Comparison of ENCODE assay signal across 8 mouse cellular contexts in the genomic region with DNA sequence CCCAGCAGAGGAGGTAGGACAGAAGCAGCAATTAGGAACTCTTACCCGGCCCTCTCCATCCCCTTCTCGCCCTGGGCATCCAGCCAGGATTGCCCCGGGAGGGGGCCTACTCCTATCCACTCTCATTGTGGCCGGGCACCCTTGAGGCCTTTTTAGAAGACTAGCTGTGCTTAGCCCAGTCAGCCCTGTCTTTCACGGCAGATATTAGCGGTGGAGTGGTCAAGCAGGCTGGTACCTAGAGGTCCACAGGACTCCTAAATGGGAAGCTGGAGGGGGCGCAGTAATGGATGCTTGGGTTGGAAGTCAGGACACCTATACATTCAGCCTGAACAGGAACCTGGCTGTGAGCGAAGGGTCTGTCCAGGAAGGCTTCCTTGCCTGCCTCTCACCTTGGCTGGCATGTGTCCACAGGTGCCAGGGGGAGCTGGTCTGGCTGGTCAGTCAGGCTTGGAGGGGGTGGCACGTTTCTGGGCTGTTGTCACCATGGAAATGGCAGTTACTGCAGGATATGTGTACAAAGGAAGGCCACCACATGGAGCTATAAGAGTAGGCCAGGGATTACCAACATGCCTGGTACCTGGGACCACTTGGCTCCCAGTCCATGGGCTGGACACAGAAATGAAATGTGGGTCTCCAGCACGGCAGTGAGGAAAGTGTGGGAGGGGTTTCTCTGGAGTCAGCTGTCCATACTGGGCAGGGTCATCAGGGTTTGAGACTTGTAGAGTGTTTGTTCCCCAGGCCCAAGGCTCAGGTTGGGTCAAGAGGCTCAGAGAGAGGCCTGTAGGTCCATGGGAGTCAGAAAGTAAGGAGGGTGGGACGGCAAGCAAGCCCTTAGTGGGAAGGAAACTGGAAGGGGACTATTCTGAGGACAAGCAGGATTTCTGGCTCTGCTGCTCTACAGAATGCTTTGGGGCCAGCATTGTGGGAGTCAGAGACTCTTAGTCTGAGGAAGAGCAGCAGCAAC. TPM values are rescaled to one million over a fixed set of nuclear protein-coding genes. Genes with fewer than 3 reads are reported as not detected.
A peak's percentile ranks its signal among the peaks of the same experiment; 100 is the strongest.
DNase-seq lines count a peak whose midpoint lies in the region; ATAC-seq and TF ChIP-seq lines count a peak whose summit lies in the region.

No protein-coding gene starts in this region.

- H3K36me3 ChIP-seq in heart, postnatal 0 days (replicated peaks; ENCODE audit: control insufficient read depth, insufficient read depth, low read length): peaks cover 39% of the 10 kb centered on the region
- H3K36me3 ChIP-seq in limb, embryonic 10.5 days: peaks cover 49% of the 10 kb centered on the region
- peaks cover 26% of the 10 kb centered on the region for H3K36me3 ChIP-seq in midbrain, embryonic 16.5 days (ENCODE audit: control insufficient read depth, insufficient read depth, low read length)

- no peak for TF ChIP-seq EP300 in heart, postnatal 0 days (IDR thresholded peaks at IDR 0.05; ENCODE audit: low read depth)

- TF ChIP-seq CTCF in heart, postnatal 0 days (IDR thresholded peaks at IDR 0.05; ENCODE audit: low read depth): no peak

- peak overlapping the region; percentile 88 for H3K4me3 ChIP-seq in heart, postnatal 0 days (ENCODE audit: low read depth, low read length)
- peak overlapping the region; percentile 60 for H3K4me3 ChIP-seq in limb, embryonic 10.5 days
- H3K4me3 ChIP-seq in midbrain, embryonic 16.5 days (ENCODE audit: low read depth, low read length): peak overlapping the region; percentile 51

- peak overlapping the region; percentile 98 for H3K27ac ChIP-seq in heart, postnatal 0 days (ENCODE audit: low read depth)
- H3K27ac ChIP-seq in limb, embryonic 10.5 days: peak overlapping the region; percentile 68
- peak overlapping the region; percentile 83 for H3K27ac ChIP-seq in midbrain, embryonic 16.5 days (ENCODE audit: low read length)

- peak overlapping the region; percentile 26 for H3K9ac ChIP-seq in heart, postnatal 0 days (replicated peaks; ENCODE audit: low read depth, low read length)
- H3K9ac ChIP-seq in midbrain, embryonic 16.5 days (ENCODE audit: low read depth, low read length): peak overlapping the region; percentile 71

- peaks cover 43% of the 10 kb centered on the region for H3K4me1 ChIP-seq in heart, postnatal 0 days (ENCODE audit: control insufficient read depth, insufficient read depth)
- H3K4me1 ChIP-seq in limb, embryonic 10.5 days: peaks cover 46% of the 10 kb centered on the region
- H3K4me1 ChIP-seq in midbrain, embryonic 16.5 days (ENCODE audit: control insufficient read depth, insufficient read depth, low read length): peaks cover 35% of the 10 kb centered on the region

- peak; percentile 57 for DNase-seq in right cerebral cortex, postnatal 4 days
- no peak for DNase-seq in right cerebral cortex, postnatal 14 days
- DNase-seq in heart, postnatal 0 days (ENCODE audit: low spot score): no peak
- no peak for DNase-seq in limb, embryonic 10.5 days (ENCODE audit: low spot score)
- no peak for DNase-seq in B cell, adult 2 months
- DNase-seq in gastrocnemius, postnatal 36 days: no peak

- intact Hi-C loops in gastrocnemius, postnatal 36 days (cut with DNase I): no loop called here

- no peaks in the 10 kb centered on the region for H3K9me3 ChIP-seq in heart, postnatal 0 days (replicated peaks; ENCODE audit: control insufficient read depth, low read length)
- no peaks in the 10 kb centered on the region for H3K9me3 ChIP-seq in limb, embryonic 10.5 days (replicated peaks)
- H3K9me3 ChIP-seq in midbrain, embryonic 16.5 days (replicated peaks; ENCODE audit: control insufficient read depth, low read length, poor library complexity, severe bottlenecking): no peaks in the 10 kb centered on the region

- peak overlapping the region; percentile 91 for H3K4me2 ChIP-seq in heart, postnatal 0 days (ENCODE audit: low read depth, low read length)
- H3K4me2 ChIP-seq in midbrain, embryonic 16.5 days (ENCODE audit: low read length): peak overlapping the region; percentile 70

- 24% methylated on average over 11 of the region's 11 CpGs for WGBS in heart, postnatal 0 days
- WGBS in limb, embryonic 10.5 days: 56% methylated on average over 11 of the region's 11 CpGs
- WGBS in midbrain, embryonic 16.5 days: 29% methylated on average over 11 of the region's 11 CpGs

- no peaks in the 10 kb centered on the region for H3K27me3 ChIP-seq in heart, postnatal 0 days (ENCODE audit: control insufficient read depth, insufficient read depth, low read length)
- peaks cover 41% of the 10 kb centered on the region for H3K27me3 ChIP-seq in limb, embryonic 10.5 days (ENCODE audit: low read depth, poor library complexity, severe bottlenecking)
- no peaks in the 10 kb centered on the region for H3K27me3 ChIP-seq in midbrain, embryonic 16.5 days (ENCODE audit: control insufficient read depth, insufficient read depth, low read depth, low read length)

- ATAC-seq in heart, postnatal 0 days (ENCODE audit: insufficient read depth, low read depth): no peak
- peak; percentile 5 for ATAC-seq in midbrain, embryonic 16.5 days
- no peak for ATAC-seq in activated CD4-positive, CD25-positive, alpha-beta regulatory T cell, adult 4 months

RNA-seq across cellular contexts. Expression of gene Crip2, which starts 0.9 kb away (rescaled TPM):
- 1,394 and 1,556 TPM in 2 replicates for total RNA-seq in heart, postnatal 0 days (2014; rRNA removed; ENCODE audit: low replicate concordance)
- 2,321 and 2,395 TPM in 2 replicates for polyA plus RNA-seq in heart, postnatal 0 days (2015; fragmentation: Nextera tagmentation; extraction: Ambion mirVana)
- polyA plus RNA-seq in limb, embryonic 10.5 days (2016; fragmentation: Nextera tagmentation; extraction: Ambion mirVana): 58.8 and 63.8 TPM in 2 replicates
- polyA plus RNA-seq in midbrain, embryonic 16.5 days (2015; fragmentation: Nextera tagmentation; extraction: Ambion mirVana): 369 and 395 TPM in 2 replicates
- 1 to 10 TPM; 4.5 to 5.6 TPM for polyA plus RNA-seq in activated CD4-positive, CD25-positive, alpha-beta regulatory T cell, adult 4 months (2017; shearing (Covaris generic))
- total RNA-seq in gastrocnemius, postnatal 36 days (2021): 10 to 100 TPM; 30.9 to 39.3 TPM

RNA-seq across cellular contexts. Expression of gene Crip1, which starts 6.9 kb away (rescaled TPM):
- total RNA-seq in heart, postnatal 0 days (2014; rRNA removed; ENCODE audit: low replicate concordance): 286 and 487 TPM in 2 replicates
- polyA plus RNA-seq in heart, postnatal 0 days (2015; fragmentation: Nextera tagmentation; extraction: Ambion mirVana): 831 and 871 TPM in 2 replicates
- 48.7 and 61.0 TPM in 2 replicates for polyA plus RNA-seq in limb, embryonic 10.5 days (2016; fragmentation: Nextera tagmentation; extraction: Ambion mirVana)
- polyA plus RNA-seq in midbrain, embryonic 16.5 days (2015; fragmentation: Nextera tagmentation; extraction: Ambion mirVana): 16.8 and 23.3 TPM in 2 replicates
- polyA plus RNA-seq in activated CD4-positive, CD25-positive, alpha-beta regulatory T cell, adult 4 months (2017; shearing (Covaris generic)): 1,000 to 10,000 TPM; 1,240 to 2,098 TPM
- total RNA-seq in gastrocnemius, postnatal 36 days (2021): 10 to 100 TPM; 73.5 to 88.6 TPM

RNA-seq across cellular contexts. Expression of gene Tedc1, which starts 17.0 kb away (rescaled TPM):
- total RNA-seq in heart, postnatal 0 days (2014; rRNA removed; ENCODE audit: low replicate concordance): 6.7 and 16.5 TPM in 2 replicates
- polyA plus RNA-seq in heart, postnatal 0 days (2015; fragmentation: Nextera tagmentation; extraction: Ambion mirVana): 4.5 and 4.9 TPM in 2 replicates
- polyA plus RNA-seq in limb, embryonic 10.5 days (2016; fragmentation: Nextera tagmentation; extraction: Ambion mirVana): 49.4 and 60.2 TPM in 2 replicates
- 11.0 and 11.4 TPM in 2 replicates for polyA plus RNA-seq in midbrain, embryonic 16.5 days (2015; fragmentation: Nextera tagmentation; extraction: Ambion mirVana)
- 1 to 10 TPM; 3.5 to 5.0 TPM for polyA plus RNA-seq in activated CD4-positive, CD25-positive, alpha-beta regulatory T cell, adult 4 months (2017; shearing (Covaris generic))
- under 1 TPM; 0.56 to 0.67 TPM for total RNA-seq in gastrocnemius, postnatal 36 days (2021)

RNA-seq across cellular contexts. Expression of gene Mta1, which starts 41.1 kb away (rescaled TPM):
- total RNA-seq in heart, postnatal 0 days (2014; rRNA removed; ENCODE audit: low replicate concordance): 26.3 and 32.0 TPM in 2 replicates
- polyA plus RNA-seq in heart, postnatal 0 days (2015; fragmentation: Nextera tagmentation; extraction: Ambion mirVana): 10.9 and 11.8 TPM in 2 replicates
- 22.9 and 25.9 TPM in 2 replicates for polyA plus RNA-seq in limb, embryonic 10.5 days (2016; fragmentation: Nextera tagmentation; extraction: Ambion mirVana)
- 14.4 and 15.9 TPM in 2 replicates for polyA plus RNA-seq in midbrain, embryonic 16.5 days (2015; fragmentation: Nextera tagmentation; extraction: Ambion mirVana)
- 10 to 100 TPM; 12.9 to 16.0 TPM for polyA plus RNA-seq in activated CD4-positive, CD25-positive, alpha-beta regulatory T cell, adult 4 months (2017; shearing (Covaris generic))
- 10 to 100 TPM; 32.3 to 36.1 TPM for total RNA-seq in gastrocnemius, postnatal 36 days (2021)

RNA-seq across cellular contexts. Expression of gene Tmem121, which starts 46.5 kb away (rescaled TPM):
- total RNA-seq in heart, postnatal 0 days (2014; rRNA removed; ENCODE audit: low replicate concordance): 0.97 and 4.8 TPM in 2 replicates
- 1.2 TPM in 2 replicates for polyA plus RNA-seq in heart, postnatal 0 days (2015; fragmentation: Nextera tagmentation; extraction: Ambion mirVana)
- polyA plus RNA-seq in limb, embryonic 10.5 days (2016; fragmentation: Nextera tagmentation; extraction: Ambion mirVana): 12.3 and 15.7 TPM in 2 replicates
- 47.2 and 50.3 TPM in 2 replicates for polyA plus RNA-seq in midbrain, embryonic 16.5 days (2015; fragmentation: Nextera tagmentation; extraction: Ambion mirVana)
- polyA plus RNA-seq in activated CD4-positive, CD25-positive, alpha-beta regulatory T cell, adult 4 months (2017; shearing (Covaris generic)): not detected
- total RNA-seq in gastrocnemius, postnatal 36 days (2021): under 1 TPM; 0.15 TPM

Comparison
In these comparisons a context has a peak if more than half of its experiments do, and no peak if none do; other contexts are left out.
1. RNA of gene Crip1, which starts 6.9 kb away (polyA plus RNA-seq): 1,240 to 2,098 TPM in activated CD4-positive, CD25-positive, alpha-beta regulatory T cell, adult 4 months and 831 to 871 TPM in heart, postnatal 0 days; 48.7 to 61.0 TPM in limb, embryonic 10.5 days and 16.8 to 23.3 TPM in midbrain, embryonic 16.5 days; every median in the first group is over 10 times any median in the second.
2. Peak in every context shown above with its lines, with median percentiles within 50 percentile points of each other: H3K27ac ChIP-seq and H3K4me3 ChIP-seq.